Mouse (Mus musculus) WW6 (cell line): ENCODE measurements around the gene Esyt2.
A peak's percentile ranks its signal among the peaks of the same experiment; 100 is the strongest.

Source experiments
- DNase-seq: peaks from one replicate; pipeline ENCODE4 v3.0.0-alpha.2; 2013; ENCODE audit warnings: low read depth, low spot score

The Esyt2 gene

DNA sequence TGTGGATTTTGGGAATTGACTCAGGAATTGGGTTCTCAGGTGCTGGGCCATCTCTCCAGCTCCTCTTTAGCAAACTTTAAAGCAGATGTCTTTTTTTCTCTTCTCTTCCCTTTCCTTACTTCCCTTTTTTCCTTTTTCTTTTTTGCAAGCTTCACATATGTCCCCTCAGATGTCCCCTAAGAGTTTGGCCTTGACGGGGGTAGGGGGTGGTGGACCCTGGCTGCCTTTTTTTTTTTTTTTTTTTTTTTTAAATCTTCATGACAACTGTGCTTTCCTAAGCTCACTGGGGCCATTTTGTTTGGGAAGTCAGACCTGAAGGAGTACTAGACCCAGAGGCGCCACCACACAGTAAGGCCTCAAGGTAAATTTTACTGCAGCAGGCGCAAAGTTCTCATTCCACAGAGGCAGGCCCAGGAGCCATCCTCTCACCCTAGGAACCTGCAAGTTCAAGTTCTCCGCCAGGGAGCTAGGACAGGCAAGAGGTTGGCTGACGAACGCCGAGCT is 795 bp upstream of the Esyt2 start:
- no peak for DNase-seq

- peak; percentile 18 for DNase-seq
Observed at GRCm38 (mm10) chr12:116281427-116282281, 658 bp downstream of the Esyt2 start.

- no peak for DNase-seq
Observed at GRCm38 (mm10) chr12:116282856-116283255, 1.9 kb downstream of the Esyt2 start.

DNA sequence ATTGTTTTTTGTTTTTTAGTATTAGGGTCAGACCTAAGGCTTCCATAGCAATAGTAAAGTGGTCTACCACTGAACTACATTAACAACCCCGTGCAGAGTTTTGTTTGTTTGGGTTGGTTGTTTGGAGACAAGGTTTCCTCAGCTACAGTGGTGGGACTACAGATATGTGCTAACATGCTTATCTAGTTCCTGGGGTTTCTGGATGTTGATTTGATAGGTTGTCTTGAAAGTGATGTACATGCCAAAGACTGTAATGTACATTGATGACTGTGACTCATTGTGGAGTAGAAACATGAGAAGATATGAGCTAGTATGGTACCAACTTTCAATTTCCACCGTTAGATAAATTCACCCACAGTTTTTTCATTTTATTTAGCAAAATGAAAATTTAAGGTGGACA is 2.5 kb downstream of the Esyt2 start:
- DNase-seq, result no peak

DNA sequence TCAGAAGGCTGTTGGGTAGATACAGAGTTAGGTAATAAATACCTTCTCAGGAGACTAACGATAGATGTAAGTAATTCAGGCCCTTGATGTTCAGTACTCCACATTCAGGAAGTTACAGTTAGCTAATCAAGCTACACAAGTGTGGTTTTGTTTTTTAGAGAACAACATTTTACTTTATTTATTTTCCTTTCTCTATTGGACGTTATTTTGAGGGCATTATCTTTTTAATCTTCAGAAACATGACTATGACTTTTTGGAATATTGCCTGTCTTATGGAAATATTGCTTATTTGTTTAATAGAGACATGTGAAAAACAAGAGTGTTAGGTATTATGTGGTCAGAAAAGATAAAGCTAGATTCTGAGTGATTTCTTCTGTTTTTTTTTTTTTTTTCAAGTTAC is 12.2 kb downstream of the Esyt2 start:
- no peak for DNase-seq

DNA sequence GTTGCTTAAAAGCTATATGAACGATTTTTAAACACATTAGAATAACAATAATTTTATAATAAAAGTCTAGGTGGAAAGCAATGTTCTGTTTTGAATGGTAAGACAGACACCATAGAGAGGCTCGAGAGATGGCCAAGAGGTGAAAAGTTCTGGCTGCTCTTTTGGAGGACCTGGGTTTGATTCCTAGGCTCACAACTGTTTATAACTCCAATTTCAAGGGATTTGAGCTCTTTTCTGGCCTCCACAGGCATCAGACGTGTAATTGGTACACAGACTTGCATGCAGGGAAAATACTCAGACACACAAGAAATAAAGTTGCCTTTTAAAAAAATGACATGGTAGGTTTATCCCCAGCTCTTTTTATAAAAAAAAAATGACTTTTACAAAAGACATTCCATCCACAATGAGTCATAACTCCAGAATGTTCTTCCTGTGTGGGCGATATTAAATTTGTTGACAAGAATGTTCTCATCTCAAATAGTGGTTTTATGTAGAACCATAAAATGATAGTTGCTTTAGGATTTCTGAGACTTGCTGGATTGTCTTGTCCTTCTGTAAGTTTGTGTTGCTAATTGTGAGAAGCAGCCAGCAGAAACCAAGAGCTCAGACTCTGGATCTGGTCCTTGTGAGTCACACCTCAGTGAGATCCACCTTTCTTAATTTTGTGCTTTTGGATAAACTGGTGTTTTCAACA is 12.8 kb downstream of the Esyt2 start:
- no peak for DNase-seq

GRCm38 (mm10) chr12:116299906-116300305 is 18.9 kb downstream of the Esyt2 start:
- no peak for DNase-seq

DNA sequence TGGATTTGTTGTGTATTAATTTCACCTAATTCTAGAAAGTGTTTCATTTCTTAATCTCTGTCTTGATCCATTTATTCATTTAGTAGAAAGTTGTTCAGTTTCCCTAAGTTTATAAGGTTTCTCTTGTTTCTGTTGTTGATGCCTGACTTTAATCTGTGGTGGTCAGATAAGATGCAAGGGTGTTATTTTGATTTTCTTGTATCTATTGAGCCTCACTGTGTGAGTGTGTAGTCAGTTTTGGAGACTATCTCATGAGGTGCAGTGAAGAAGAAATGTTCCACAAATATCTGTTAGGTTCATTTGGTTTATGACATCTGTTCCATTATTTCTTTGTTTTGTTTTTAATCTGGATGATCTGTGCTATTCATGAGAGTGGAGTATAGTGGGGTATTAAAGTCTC is 21.2 kb downstream of the Esyt2 start:
- DNase-seq, result no peak

DNA sequence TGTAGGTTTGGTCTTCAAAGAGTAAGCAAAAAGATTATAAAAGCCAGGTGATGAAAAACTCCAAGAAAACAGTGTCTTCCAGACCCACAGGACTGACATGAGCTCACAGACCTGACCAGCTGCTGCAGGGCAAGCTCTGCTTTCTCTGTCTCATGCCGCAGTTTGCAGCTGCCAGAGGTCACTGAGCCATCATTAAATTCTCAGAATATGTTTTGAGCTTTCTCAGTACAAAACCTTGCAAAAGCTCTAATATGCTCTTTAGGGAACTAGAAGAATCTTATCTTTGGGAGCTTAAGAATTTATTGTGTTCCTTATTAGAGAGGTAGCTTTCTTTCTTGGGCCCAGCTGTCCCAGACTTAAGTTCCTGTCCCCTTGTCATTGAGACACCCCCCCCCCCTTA is 25.0 kb downstream of the Esyt2 start:
- no peak for DNase-seq

- DNase-seq, result no peak
Observed at GRCm38 (mm10) chr12:116307870-116308269, 26.9 kb downstream of the Esyt2 start.

DNA sequence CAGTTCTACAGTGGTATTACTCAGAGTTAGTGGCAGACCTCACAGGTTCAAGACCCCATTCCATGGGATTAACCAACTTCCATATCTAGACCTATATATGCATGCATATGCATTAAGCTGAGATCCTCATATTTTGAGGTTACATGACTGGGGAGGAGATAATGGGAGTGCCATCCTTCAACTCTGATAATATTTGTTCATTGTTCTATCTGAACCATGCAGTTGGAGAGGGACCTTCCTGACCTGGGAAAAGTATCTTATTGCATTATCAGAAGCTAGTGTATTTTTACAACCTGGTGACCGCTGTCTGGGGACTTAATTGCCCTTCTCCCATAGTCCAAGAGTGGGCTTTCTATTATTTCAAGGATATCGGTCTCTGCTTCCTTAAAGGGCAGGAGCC is 27.6 kb downstream of the Esyt2 start:
- DNase-seq, result no peak

- no peak for DNase-seq
Observed at GRCm38 (mm10) chr12:116313816-116314215, 32.8 kb downstream of the Esyt2 start.

DNA sequence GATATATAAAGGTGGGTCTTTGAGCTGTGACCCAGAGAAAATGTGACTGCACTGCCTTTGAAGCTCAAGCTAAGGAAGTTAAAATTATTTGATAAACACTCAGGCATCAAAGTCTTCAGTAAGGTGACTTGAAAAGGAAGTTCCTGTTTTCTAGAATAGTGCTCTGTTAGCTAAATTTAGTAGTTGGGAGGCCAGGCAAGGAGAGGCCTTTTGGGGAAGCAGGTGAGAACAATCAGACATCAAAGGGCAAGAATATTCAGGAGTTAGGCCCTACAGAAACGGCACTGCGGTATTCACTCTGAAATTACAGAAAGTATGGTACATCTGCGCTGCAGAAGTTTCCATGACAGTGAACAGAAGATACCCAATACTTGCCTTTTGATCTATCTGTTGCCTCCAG is 34.5 kb downstream of the Esyt2 start:
- no peak for DNase-seq

- DNase-seq, result no peak
Observed at GRCm38 (mm10) chr12:116317818-116318217, 36.8 kb downstream of the Esyt2 start.

GRCm38 (mm10) chr12:116325545-116325944 is 44.5 kb downstream of the Esyt2 start:
- no peak for DNase-seq

DNA sequence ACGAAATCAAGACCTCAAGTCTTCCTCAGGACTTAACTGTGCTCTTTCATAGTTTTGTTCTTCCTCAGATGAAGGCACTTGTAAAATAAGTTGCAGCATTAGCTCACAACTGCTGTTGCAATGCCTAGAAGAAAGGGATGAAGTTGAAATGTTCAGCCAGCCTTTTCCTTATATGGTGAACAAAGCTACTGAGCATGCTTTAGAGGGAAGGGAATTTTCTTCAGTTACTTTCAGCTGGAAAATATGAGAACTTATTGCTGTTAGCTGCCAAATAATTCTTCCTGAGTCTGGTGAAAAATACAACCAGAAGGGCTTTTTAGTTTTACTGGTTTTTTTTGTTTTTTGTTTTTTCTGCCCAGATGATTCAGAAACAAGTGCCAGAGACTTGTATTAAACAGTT is 45.2 kb downstream of the Esyt2 start:
- DNase-seq, result no peak

DNA sequence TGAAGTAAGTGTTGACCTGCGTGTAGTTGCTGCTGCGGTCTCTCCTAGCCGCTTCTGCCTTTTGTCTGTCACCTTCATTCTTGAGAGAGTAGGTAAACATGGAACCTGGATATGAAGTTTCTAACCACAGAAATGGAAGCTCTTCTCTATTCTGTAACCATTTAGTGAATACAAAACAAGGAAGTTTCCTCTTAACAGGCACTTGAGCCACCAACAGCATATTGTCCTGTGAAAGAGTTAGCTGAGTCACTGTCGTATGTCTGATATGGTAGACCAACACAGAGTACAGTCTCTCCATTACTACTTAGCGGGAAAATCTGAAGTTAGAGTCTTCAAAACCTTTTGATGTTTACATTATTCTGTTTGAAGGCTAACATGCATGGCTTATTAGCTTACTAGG is 53.3 kb downstream of the Esyt2 start:
- DNase-seq, result no peak

- DNase-seq, result no peak
Observed at GRCm38 (mm10) chr12:116340160-116340559, 59.2 kb downstream of the Esyt2 start.

GRCm38 (mm10) chr12:116348755-116349286 is 67.8 kb downstream of the Esyt2 start:
- DNase-seq, result no peak

- no peak for DNase-seq
Observed at GRCm38 (mm10) chr12:116349376-116349775, 68.4 kb downstream of the Esyt2 start.

DNA sequence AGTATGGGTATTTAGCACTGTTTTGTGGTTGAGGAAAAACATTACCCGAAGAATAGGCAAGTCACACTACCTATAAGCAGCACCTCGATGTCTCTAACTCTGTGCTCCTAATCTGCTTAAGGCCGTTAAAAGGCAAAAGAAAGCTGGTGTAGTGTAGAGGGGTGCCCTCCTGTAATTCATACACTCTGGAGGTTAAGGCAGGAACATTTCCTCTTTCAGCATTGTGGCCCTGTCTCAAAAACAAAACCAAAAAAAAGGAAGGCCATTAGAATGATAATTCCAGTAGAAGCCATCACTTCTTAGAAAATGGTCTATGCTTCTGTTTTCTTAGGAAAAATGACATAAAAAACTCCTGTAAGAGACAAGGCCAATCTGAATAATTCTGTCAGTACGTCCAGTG is 70.0 kb downstream of the Esyt2 start:
- no peak for DNase-seq

- no peak for DNase-seq
Observed at GRCm38 (mm10) chr12:116352404-116352803, 71.4 kb downstream of the Esyt2 start.

GRCm38 (mm10) chr12:116354694-116355093 is 73.7 kb downstream of the Esyt2 start:
- DNase-seq, result no peak
